Mouse (Mus musculus) spleen, adult 2 months (tissue): Measurements from ENCODE around the gene Syt16.

Experiments used
- CTCF ChIP-seq: fragments of 200-500 bp; IDR thresholded peaks from 2 replicates; pipeline ENCODE4 v1.5.1; 2011; ENCODE audit warnings: mild to moderate bottlenecking, inconsistent platforms; ENCODE audit not compliant: insufficient read depth, insufficient read length, insufficient replicate concordance; ENCODE audit errors: extremely low read depth
- POLR2A ChIP-seq: fragments of 200-500 bp; IDR thresholded peaks from 2 replicates; pipeline ENCODE4 v1.6.1; 2011; ENCODE audit warnings: low read depth, low read length, inconsistent platforms

- TF ChIP-seq CTCF (no peak), POLR2A (no peak)
Observed at GRCm38 (mm10) chr12:74236191-74236590, 238.7 kb downstream of the Syt16 start.
